Mouse (Mus musculus) myocyte (in vitro differentiated cells): ENCODE measurements around the gene Slc31a1. TPM values are rescaled to one million over a fixed set of nuclear protein-coding genes. Genes with fewer than 3 reads are reported as not detected.

Experiments used
- H3K27me3 ChIP-seq: one replicate; pipeline ENCODE4 v1.6.1; 2011; ENCODE audit not compliant: control insufficient read depth, insufficient read depth, insufficient read length
- H3K36me3 ChIP-seq: one replicate; pipeline ENCODE4 v1.6.1; 2011; ENCODE audit not compliant: control insufficient read depth, insufficient read depth
- H3K4me2 ChIP-seq: one replicate; pipeline ENCODE4 v1.6.1; 2011; ENCODE audit warnings: low read depth, control low read depth
- H3K4me3 ChIP-seq: one replicate; pipeline ENCODE4 v1.5.1; 2011; ENCODE audit warnings: mild to moderate bottlenecking, control low read depth, moderate library complexity
- H3K79me2 ChIP-seq: one replicate; pipeline ENCODE4 v1.6.1; 2011; ENCODE audit not compliant: control insufficient read depth, insufficient read depth
- H3ac ChIP-seq: one replicate; pipeline ENCODE4 v1.6.1; 2011; ENCODE audit not compliant: control insufficient read depth, insufficient read length
- CEBPB ChIP-seq: IDR thresholded peaks from 2 replicates; pipeline ENCODE4 v1.6.1; 2011; ENCODE audit warnings: mild to moderate bottlenecking, moderate library complexity; ENCODE audit not compliant: poor library complexity, insufficient read depth, severe bottlenecking
- E2F4 ChIP-seq: IDR thresholded peaks from one replicate; pipeline ENCODE4 v1.6.1; 2011; ENCODE audit warnings: mild to moderate bottlenecking, control low read depth, moderate library complexity; ENCODE audit not compliant: insufficient read depth
- MAX ChIP-seq: IDR thresholded peaks from one replicate; pipeline ENCODE4 v1.6.1; 2011; ENCODE audit warnings: low read depth, mild to moderate bottlenecking, control low read depth
- MYOD1 ChIP-seq, 3 experiments: IDR thresholded peaks; one replicate each; pipeline ENCODE4 v1.6.1; 2011; ENCODE audit warnings: control low read depth in 2 of 3, low read depth in 2 of 3, mild to moderate bottlenecking in 2 of 3, moderate library complexity in 1 of 3; ENCODE audit not compliant: insufficient read length in 2 of 3, control insufficient read depth in 1 of 3
- MYOG ChIP-seq, 3 experiments: IDR thresholded peaks; one replicate each; pipeline ENCODE4 v1.6.1; 2011; ENCODE audit warnings: control low read depth in 2 of 3, low read depth in 2 of 3, mild to moderate bottlenecking in 2 of 3; ENCODE audit not compliant: insufficient read length in 2 of 3, control insufficient read depth in 1 of 3, insufficient read depth in 1 of 3
- POLR2A ChIP-seq: IDR thresholded peaks from one replicate; pipeline ENCODE4 v1.6.1; 2011; ENCODE audit warnings: low read depth, mild to moderate bottlenecking, control low read depth, moderate library complexity; ENCODE audit not compliant: insufficient read length
- POLR2AphosphoS2 ChIP-seq: IDR thresholded peaks from one replicate; pipeline ENCODE4 v1.6.1; 2011; ENCODE audit warnings: low read depth, control low read depth; ENCODE audit not compliant: insufficient read length
- REST ChIP-seq: IDR thresholded peaks from one replicate; pipeline ENCODE4 v1.6.1; 2011; ENCODE audit warnings: mild to moderate bottlenecking, control low read depth, moderate library complexity; ENCODE audit not compliant: insufficient read depth, insufficient read length
- SRF ChIP-seq: IDR thresholded peaks from one replicate; pipeline ENCODE4 v1.6.1; 2011; ENCODE audit warnings: low read depth; ENCODE audit not compliant: control insufficient read depth, insufficient read length
- TCF12 ChIP-seq: IDR thresholded peaks from one replicate; pipeline ENCODE4 v1.6.1; 2011; ENCODE audit warnings: mild to moderate bottlenecking, control low read depth; ENCODE audit not compliant: poor library complexity, insufficient read depth, severe bottlenecking
- TCF3 ChIP-seq: IDR thresholded peaks from one replicate; pipeline ENCODE4 v1.6.1; 2011; ENCODE audit warnings: low read depth, control low read depth; ENCODE audit not compliant: insufficient read length
- USF1 ChIP-seq: IDR thresholded peaks from one replicate; pipeline ENCODE4 v1.6.1; 2011; ENCODE audit warnings: low read depth, mild to moderate bottlenecking, control low read depth, moderate library complexity
- polyA plus RNA-seq: library from polyadenylated mRNA; unstranded; fragments of >200 nt; fragmentation: generic; extraction: Trizol; gene quantifications from one replicate; pipeline ENCODE4 v1.2.1, GENCODE M21; 2012; ENCODE audit warnings: missing spikeins

Slc31a1 gene
- polyA plus RNA-seq, 1 experiment, result 22.5 TPM

GRCm38 (mm10) chr4:62440544-62440943, 80.0 kb downstream of the Slc31a1 start:
- H3K4me2 ChIP-seq, result no peak overlapping the region
- no peaks in the 10 kb centered on the region for H3K36me3 ChIP-seq
- H3K4me3 ChIP-seq, result no peak overlapping the region
- TF ChIP-seq POLR2AphosphoS2 (no peak), TCF12 (no peak), USF1 (no peak), REST (no peak), E2F4 (no peak), MYOD1 (IDR thresholded peaks at IDR 0.05; ENCODE audit: control insufficient read depth in 1 of 3, insufficient read length in 2 of 3, low read depth in 2 of 3) (no peak), POLR2A (no peak), TCF3 (no peak), MAX (no peak), CEBPB (no peak), SRF (no peak), MYOG (IDR thresholded peaks at IDR 0.05; ENCODE audit: control insufficient read depth in 1 of 3, insufficient read depth in 1 of 3, insufficient read length in 2 of 3, low read depth in 2 of 3) (no peak)
- no peaks in the 10 kb centered on the region for H3K79me2 ChIP-seq
- H3K27me3 ChIP-seq, result no peaks in the 10 kb centered on the region
- no peak overlapping the region for H3ac ChIP-seq

- H3ac ChIP-seq, result no peak overlapping the region
- H3K36me3 ChIP-seq, result no peaks in the 10 kb centered on the region
- H3K4me3 ChIP-seq, result no peak overlapping the region
- TF ChIP-seq POLR2AphosphoS2 (no peak), TCF12 (no peak), SRF (no peak), MAX (no peak), USF1 (no peak), CEBPB (no peak), POLR2A (no peak), TCF3 (no peak), E2F4 (no peak), MYOG (IDR thresholded peaks at IDR 0.05; ENCODE audit: control insufficient read depth in 1 of 3, insufficient read depth in 1 of 3, insufficient read length in 2 of 3, low read depth in 2 of 3) (no peak), REST (no peak), MYOD1 (IDR thresholded peaks at IDR 0.05; ENCODE audit: control insufficient read depth in 1 of 3, insufficient read length in 2 of 3, low read depth in 2 of 3) (no peak)
- no peak overlapping the region for H3K4me2 ChIP-seq
- no peaks in the 10 kb centered on the region for H3K79me2 ChIP-seq
- no peaks in the 10 kb centered on the region for H3K27me3 ChIP-seq
Measured at GRCm38 (mm10) chr4:62440986-62441385, 80.5 kb downstream of the Slc31a1 start.

Other genes with a start within 250 kb of the Slc31a1 start
- not detected for gene Mup21, start 209.9 kb upstream of the Slc31a1 start, polyA plus RNA-seq
- gene Zfp37, start 129.7 kb upstream of the Slc31a1 start, polyA plus RNA-seq, result 0.46 TPM
- 4.2 TPM for gene Slc31a2, start 98.2 kb upstream of the Slc31a1 start, polyA plus RNA-seq
- 18.4 TPM for gene Fkbp15, start 179 bp upstream of the Slc31a1 start, polyA plus RNA-seq
- gene Cdc26, start 47.9 kb downstream of the Slc31a1 start, polyA plus RNA-seq, result 49.2 TPM
- gene Prpf4, start 48.1 kb downstream of the Slc31a1 start, polyA plus RNA-seq, result 6.0 TPM
- gene Rnf183, start 74.5 kb downstream of the Slc31a1 start, polyA plus RNA-seq, result not detected
- 3.3 TPM for gene Wdr31, start 110.2 kb downstream of the Slc31a1 start, polyA plus RNA-seq
- gene Bspry, start 119.3 kb downstream of the Slc31a1 start, polyA plus RNA-seq, result 1.1 TPM
- gene Hdhd3, start 142.7 kb downstream of the Slc31a1 start, polyA plus RNA-seq, result 26.8 TPM
- 89.6 TPM for gene Alad, start 159.2 kb downstream of the Slc31a1 start, polyA plus RNA-seq
- gene Pole3, start 164.3 kb downstream of the Slc31a1 start, polyA plus RNA-seq, result 37.3 TPM
- gene 4933430I17Rik, start 164.6 kb downstream of the Slc31a1 start, polyA plus RNA-seq, result 0.08 TPM
- 40.4 TPM for gene Rgs3, start 199.1 kb downstream of the Slc31a1 start, polyA plus RNA-seq